In genomic region chr12:57537791-57538587, GRCm38 (mm10) we compare ENCODE assay signal across 9 mouse cellular contexts. TPM values are rescaled to one million over a fixed set of nuclear protein-coding genes. Genes with fewer than 3 reads are reported as not detected.
DNase-seq lines count a peak whose midpoint lies in the region; ATAC-seq and TF ChIP-seq lines count a peak whose summit lies in the region.
"Had no signal": no experiment of that assay in that cellular context is flagged by ENCODE, and none has a peak within 500 bp of the region (broad histone marks: within the 10 kb centered on the region; RNA-seq: fewer than 3 reads in every experiment).

No protein-coding gene starts in this region.

- no peak overlapping the region for H3K27ac ChIP-seq in heart, embryonic 13.5 days (replicated peaks)
- no peak overlapping the region for H3K27ac ChIP-seq in heart, adult 2 months
- H3K27ac ChIP-seq in brown adipose tissue, adult 24 weeks (replicated peaks; ENCODE audit: low read depth, low read length) = no peak overlapping the region
- no peak overlapping the region for H3K27ac ChIP-seq in hindbrain, postnatal 0 days
- H3K27ac ChIP-seq in midbrain, embryonic 13.5 days = peak overlapping the region; percentile 76; the same call in 1 of the 2 replicates

- H3K9ac ChIP-seq in heart, embryonic 13.5 days = no peak overlapping the region
- no peak overlapping the region for H3K9ac ChIP-seq in heart, adult 2 months (ENCODE audit: low read depth, low read length)
- no peak overlapping the region for H3K9ac ChIP-seq in hindbrain, postnatal 0 days (replicated peaks; ENCODE audit: low read length)
- H3K9ac ChIP-seq in midbrain, embryonic 13.5 days (replicated peaks) = peak overlapping the region; percentile 60; the same call in 1 of the 2 replicates

- H3K4me1 ChIP-seq in heart, embryonic 13.5 days = peaks cover 25% of the 10 kb centered on the region
- H3K4me1 ChIP-seq in heart, adult 2 months (ENCODE audit: control insufficient read depth, insufficient read depth, low read length) = no peaks in the 10 kb centered on the region
- H3K4me1 ChIP-seq in brown adipose tissue, adult 24 weeks (ENCODE audit: control insufficient read depth, insufficient read depth, insufficient read length, low read length) = no peaks in the 10 kb centered on the region; the same call in 1 of the 2 replicates
- no peaks in the 10 kb centered on the region for H3K4me1 ChIP-seq in hindbrain, postnatal 0 days (ENCODE audit: insufficient read depth, low read length)
- H3K4me1 ChIP-seq in midbrain, embryonic 13.5 days (replicated peaks) = peaks cover 32% of the 10 kb centered on the region

- no peaks in the 10 kb centered on the region for H3K36me3 ChIP-seq in heart, embryonic 13.5 days
- no peaks in the 10 kb centered on the region for H3K36me3 ChIP-seq in heart, adult 2 months (ENCODE audit: control insufficient read depth, insufficient read depth, low read length)
- no peaks in the 10 kb centered on the region for H3K36me3 ChIP-seq in hindbrain, postnatal 0 days (ENCODE audit: insufficient read depth, low read length)
- H3K36me3 ChIP-seq in midbrain, embryonic 13.5 days = no peaks in the 10 kb centered on the region

- ATAC-seq in heart, embryonic 13.5 days (ENCODE audit: extremely low read depth, insufficient number of reproducible peaks, low FRiP score, low TSS enrichment) = no peak
- no peak for ATAC-seq in hindbrain, postnatal 0 days
- no peak for ATAC-seq in midbrain, embryonic 13.5 days

- H3K79me2 ChIP-seq in heart, adult 2 months (replicated peaks; ENCODE audit: control insufficient read depth, insufficient read depth, low read length) = no peaks in the 10 kb centered on the region

- under 1% methylated on average over 21 of the region's 21 CpGs for WGBS in heart, embryonic 13.5 days
- 6% methylated on average over 21 of the region's 21 CpGs for WGBS in heart, adult 2 months
- WGBS in hindbrain, postnatal 0 days = 2% methylated on average over 21 of the region's 21 CpGs
- 2% methylated on average over 21 of the region's 21 CpGs for WGBS in midbrain, embryonic 13.5 days

- peak overlapping the region; percentile 64 for H3K4me2 ChIP-seq in heart, embryonic 13.5 days
- H3K4me2 ChIP-seq in hindbrain, postnatal 0 days (ENCODE audit: low read depth, low read length) = peak overlapping the region; percentile 21; the same call in 1 of the 2 replicates
- peak overlapping the region; percentile 61 for H3K4me2 ChIP-seq in midbrain, embryonic 13.5 days (replicated peaks)

- peaks cover 92% of the 10 kb centered on the region for H3K27me3 ChIP-seq in heart, embryonic 13.5 days (replicated peaks)
- peaks cover 42% of the 10 kb centered on the region for H3K27me3 ChIP-seq in heart, adult 2 months (ENCODE audit: control insufficient read depth, insufficient read depth, low read length)
- peaks cover 79% of the 10 kb centered on the region for H3K27me3 ChIP-seq in hindbrain, postnatal 0 days (ENCODE audit: insufficient read depth, low read length)
- peaks cover 90% of the 10 kb centered on the region for H3K27me3 ChIP-seq in midbrain, embryonic 13.5 days
- H3K27me3 ChIP-seq: CH12.LX had no signal

- TF ChIP-seq CTCF in heart, adult 2 months (IDR thresholded peaks at IDR 0.05) = no peak
- TF ChIP-seq CTCF in hindbrain, postnatal 0 days (IDR thresholded peaks at IDR 0.05; ENCODE audit: low read depth) = no peak

- H3K4me3 ChIP-seq in heart, embryonic 13.5 days = peak overlapping the region; percentile 43
- H3K4me3 ChIP-seq in heart, adult 2 months = no peak overlapping the region
- H3K4me3 ChIP-seq in brown adipose tissue, adult 24 weeks (ENCODE audit: insufficient read depth, low read depth, low read length) = peak overlapping the region; percentile 27
- H3K4me3 ChIP-seq in hindbrain, postnatal 0 days (ENCODE audit: low read length) = 0 out of 2 replicates have a peak overlapping the region, but pooled peaks have one; percentile 11
- H3K4me3 ChIP-seq in midbrain, embryonic 13.5 days (replicated peaks) = peak overlapping the region; percentile 37

- TF ChIP-seq POLR2A in heart, adult 2 months (IDR thresholded peaks at IDR 0.05; ENCODE audit: insufficient read depth, low read depth, low read length) = no peak

- intact Hi-C loops in heart, adult 2 months (cut with DNase I) = no loop called here

- no peak for DNase-seq in heart, adult 2 months
- DNase-seq in hindbrain, postnatal 0 days (ENCODE audit: low spot score) = no peak
- no peak for DNase-seq in layer of hippocampus, adult 9-11 months
- no peak for DNase-seq in urinary bladder, postnatal 10 days (ENCODE audit: low spot score)
- DNase-seq in cerebellum, adult 11-12 months = no peak

- no peaks in the 10 kb centered on the region for H3K9me3 ChIP-seq in heart, embryonic 13.5 days
- H3K9me3 ChIP-seq in hindbrain, postnatal 0 days (ENCODE audit: low read length) = no peaks in the 10 kb centered on the region
- H3K9me3 ChIP-seq in midbrain, embryonic 13.5 days = no peaks in the 10 kb centered on the region

- no peak for TF ChIP-seq EP300 in heart, adult 2 months (IDR thresholded peaks at IDR 0.05; ENCODE audit: insufficient read depth, low read depth, low read length)

RNA-seq across cellular contexts. Expression of gene Foxa1, which starts 8.7 kb away (rescaled TPM):
- polyA plus RNA-seq in heart, embryonic 13.5 days (2015; fragmentation: Nextera tagmentation; extraction: Ambion mirVana) = 0.32 and 0.33 TPM in 2 replicates
- not detected for total RNA-seq in heart, adult 2 months (2021)
- 1.00 TPM in 1 of 2 replicates, not detected in the other for polyA plus RNA-seq in heart, adult 2 months (2012; rRNA removed)
- not detected in 2 replicates for polyA plus RNA-seq in brown adipose tissue, adult 24 weeks (2012; ENCODE audit: insufficient read depth, insufficient read length, missing spikeins)
- total RNA-seq in hindbrain, postnatal 0 days (2014; rRNA removed) = 0.47 and 0.73 TPM in 2 replicates
- polyA plus RNA-seq in hindbrain, postnatal 0 days (2015; fragmentation: Nextera tagmentation; extraction: Ambion mirVana) = 0.20 and 0.44 TPM in 2 replicates
- 3.0 and 3.8 TPM in 2 replicates for polyA plus RNA-seq in midbrain, embryonic 13.5 days (2015; fragmentation: Nextera tagmentation; extraction: Ambion mirVana)
- total RNA-seq: CH12.LX had no signal

RNA-seq across cellular contexts. Expression of gene Ttc6, which starts 25.9 kb away (rescaled TPM):
- polyA plus RNA-seq in heart, embryonic 13.5 days (2015; fragmentation: Nextera tagmentation; extraction: Ambion mirVana) = 0.31 and 0.60 TPM in 2 replicates
- not detected for total RNA-seq in heart, adult 2 months (2021)
- 0.10 TPM in 1 of 2 replicates, not detected in the other for polyA plus RNA-seq in heart, adult 2 months (2012; rRNA removed)
- polyA plus RNA-seq in brown adipose tissue, adult 24 weeks (2012; ENCODE audit: insufficient read depth, insufficient read length, missing spikeins) = not detected in 2 replicates
- total RNA-seq in hindbrain, postnatal 0 days (2014; rRNA removed) = 0.54 and 1.3 TPM in 2 replicates
- 1.1 TPM in 2 replicates for polyA plus RNA-seq in hindbrain, postnatal 0 days (2015; fragmentation: Nextera tagmentation; extraction: Ambion mirVana)
- polyA plus RNA-seq in midbrain, embryonic 13.5 days (2015; fragmentation: Nextera tagmentation; extraction: Ambion mirVana) = 1.8 and 2.6 TPM in 2 replicates
- total RNA-seq: CH12.LX had no signal
